Mouse (Mus musculus) heart, postnatal 10 days (tissue): ENCODE results near the gene Nkg7. TPM values are rescaled to one million over a fixed set of nuclear protein-coding genes. Genes with fewer than 3 reads are reported as not detected.
A peak's percentile ranks its signal among the peaks of the same experiment; 100 is the strongest.

Experiments
- DNase-seq, 2 experiments: peaks; one replicate each; pipeline ENCODE4 v3.0.0; 2021
- intact Hi-C: fragments of 180-260 bp; cut with DNase I; formaldehyde crosslinking; loops from one replicate; pipeline ENCODE4 v1.15.1; 2025
- total RNA-seq, 2 experiments: library from RNA; stranded (reverse); gene quantifications; 2 replicates each; pipeline ENCODE4 v1.2.3; 2021

Nkg7 gene
- total RNA-seq, 2 experiments from 2014 or later = not detected

GRCm38 (mm10) chr7:43443126-43443916 lies 6.4 kb downstream of the Nkg7 start:
- peak; percentile 89 to 90 for DNase-seq
- intact Hi-C loops = loop anchor here (2.0 to 10.0 kb wide), 3 partner anchors 23 to 801 kb away; partner anchors contain the start of genes 1700028J19Rik, 2410002F23Rik and Zfp715

GRCm38 (mm10) chr7:43443917-43444293 lies 7.0 kb downstream of the Nkg7 start, which contains the start of the genes Etfb and Gm45233:
TSS of gene Etfb (plus strand) at chr7:43444083.
TSS of gene Gm45233 (plus strand) at chr7:43444128.
- intact Hi-C loops = loop anchor here (2.0 to 10.0 kb wide), 3 partner anchors 23 to 801 kb away; partner anchors contain the start of genes 1700028J19Rik, 2410002F23Rik and Zfp715
- DNase-seq = peak; percentile 96 to 98

- intact Hi-C loops = loop anchor here (10.0 kb wide), 1 partner anchor 797 kb away; the partner anchor contains the start of genes 1700028J19Rik and 2410002F23Rik
Measured at GRCm38 (mm10) chr7:43447801-43448200, 10.9 kb downstream of the Nkg7 start.

GRCm38 (mm10) chr7:43448246-43448645 lies 11.4 kb downstream of the Nkg7 start:
- intact Hi-C loops = loop anchor here (10.0 kb wide), 1 partner anchor 797 kb away; the partner anchor contains the start of genes 1700028J19Rik and 2410002F23Rik
- peak; percentile 51 to 64 for DNase-seq

More at GRCm38 (mm10) chr7:43447801-43448200, 10.9 kb downstream of the Nkg7 start:
- peak in 1 of 2 experiments; percentile 17 for DNase-seq

- DNase-seq = no peak
- intact Hi-C loops = loop anchor here (10.0 kb wide), 1 partner anchor 795 kb away; the partner anchor contains the start of genes 1700028J19Rik and 2410002F23Rik
Measured at GRCm38 (mm10) chr7:43449811-43450210, 12.9 kb downstream of the Nkg7 start.

- intact Hi-C loops = no loop called here
- no peak for DNase-seq
Measured at GRCm38 (mm10) chr7:43451726-43452125, 14.9 kb downstream of the Nkg7 start.

- intact Hi-C loops = no loop called here
- DNase-seq = peak in 1 of 2 experiments; percentile 44
Measured at GRCm38 (mm10) chr7:43452609-43453008, 15.7 kb downstream of the Nkg7 start.

- intact Hi-C loops = no loop called here
Measured at GRCm38 (mm10) chr7:43453599-43454355, 16.9 kb downstream of the Nkg7 start.

GRCm38 (mm10) chr7:43454371-43454770 lies 17.5 kb downstream of the Nkg7 start:
- intact Hi-C loops = no loop called here
- DNase-seq = no peak

More at GRCm38 (mm10) chr7:43453599-43454355, 16.9 kb downstream of the Nkg7 start:
- no peak for DNase-seq

GRCm38 (mm10) chr7:43462851-43463250 lies 26.0 kb downstream of the Nkg7 start, which contains the start of gene Vsig10l:
TSS of gene Vsig10l (plus strand) at chr7:43463151.
- intact Hi-C loops = loop anchor here (5.0 kb wide), 1 partner anchor 119 kb away; no protein-coding TSS in a partner anchor
- DNase-seq = no peak

GRCm38 (mm10) chr7:43463976-43464375 lies 27.1 kb downstream of the Nkg7 start:
- intact Hi-C loops = loop anchor here (5.0 kb wide), 1 partner anchor 118 kb away; no protein-coding TSS in a partner anchor
- no peak for DNase-seq

GRCm38 (mm10) chr7:43464864-43465343 lies 28.0 kb downstream of the Nkg7 start:
- intact Hi-C loops = loop anchor here (5.0 kb wide), 3 partner anchors 97 to 207 kb away; partner anchors contain the start of genes Ctu1 and Zfp658
- no peak for DNase-seq

GRCm38 (mm10) chr7:43465344-43466098 lies 28.6 kb downstream of the Nkg7 start:
- DNase-seq = peak; percentile 92 to 94
- intact Hi-C loops = loop anchor here (1.0 to 5.0 kb wide), 4 partner anchors 23 to 207 kb away; partner anchors contain the start of genes Ctu1 and Zfp658

- intact Hi-C loops = loop anchor here (1.0 to 5.0 kb wide), 4 partner anchors 23 to 206 kb away; partner anchors contain the start of genes Ctu1 and Zfp658
- peak; percentile 88 to 93 for DNase-seq
Measured at GRCm38 (mm10) chr7:43466099-43466694, 29.3 kb downstream of the Nkg7 start.

- intact Hi-C loops = no loop called here
Measured at GRCm38 (mm10) chr7:43470373-43470772, 33.5 kb downstream of the Nkg7 start.

GRCm38 (mm10) chr7:43475706-43476105 lies 38.8 kb downstream of the Nkg7 start:
- no peak for DNase-seq
- intact Hi-C loops = no loop called here

More at GRCm38 (mm10) chr7:43470373-43470772, 33.5 kb downstream of the Nkg7 start:
- peak in 1 of 2 experiments; percentile 46 for DNase-seq

GRCm38 (mm10) chr7:43476376-43476775 lies 39.5 kb downstream of the Nkg7 start:
- no peak for DNase-seq
- intact Hi-C loops = no loop called here

- DNase-seq = no peak
- intact Hi-C loops = no loop called here
Measured at GRCm38 (mm10) chr7:43481191-43481590, 44.3 kb downstream of the Nkg7 start.
